Mouse (Mus musculus): ENCODE measurements around the gene Chdh.

DNA sequence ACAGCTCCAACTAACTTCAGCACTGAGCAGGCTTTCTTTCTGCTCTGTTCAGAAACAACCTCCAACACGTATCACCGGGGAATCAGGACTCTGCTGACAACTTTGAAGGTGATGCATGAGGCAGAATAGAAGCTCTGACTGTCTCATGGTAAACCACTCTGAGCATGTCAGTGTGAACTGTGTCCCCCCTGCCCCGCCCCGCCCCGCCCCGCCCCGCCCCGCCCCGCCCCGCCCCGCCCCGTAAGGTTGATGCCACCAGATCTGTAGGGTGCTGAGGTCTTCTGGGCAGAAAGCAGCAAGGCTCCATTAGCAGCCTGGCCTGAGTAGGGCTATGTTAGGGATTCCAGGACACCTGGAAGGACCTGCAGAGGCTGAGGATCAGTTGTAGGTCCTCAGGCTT is 57.9 kb downstream of the Chdh start:
- TF ChIP-seq CTCF (IDR thresholded peaks at IDR 0.05; ENCODE audit: low read depth) (no peak), EP300 (IDR thresholded peaks at IDR 0.05; ENCODE audit: low read depth) (no peak)

All from liver, embryonic 14.5 days (tissue).